Mouse (Mus musculus) CD4-positive helper T cell, adult 2 months (primary cell): Measurements from ENCODE around the gene Sdhc.
"Not testable (repeated sequence)": the region's sequence is repeated elsewhere in the genome, so short reads cannot be mapped to it uniquely, and the experiment has no call there.

ENCODE experiments used
- DNase-seq: peaks from one replicate; pipeline ENCODE4 v3.0.0-alpha.2; 2012; ENCODE audit warnings: low read depth, missing footprints, low spot score

Gene Sdhc

DNA sequence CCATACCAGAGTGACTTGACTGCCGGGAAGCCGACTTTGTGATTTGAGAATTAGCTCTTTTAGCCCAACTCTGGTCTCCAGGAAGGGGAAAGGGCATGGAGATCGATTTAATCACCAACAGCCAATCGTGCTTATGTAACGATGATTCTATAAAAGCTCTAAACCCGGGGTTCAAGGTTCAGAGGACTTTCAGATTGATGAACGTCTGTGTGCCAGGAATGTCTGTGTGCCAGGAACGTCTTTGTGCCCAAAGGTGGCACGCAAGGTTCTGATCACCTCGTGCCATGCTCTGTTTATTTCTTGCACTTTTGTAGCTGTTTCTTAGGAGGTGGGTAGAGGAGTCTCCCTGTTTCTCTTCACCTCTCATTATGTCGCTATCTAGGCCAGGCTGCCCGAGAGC is 18.5 kb upstream of the Sdhc start:
- no peak for DNase-seq

- DNase-seq = no peak
Observed at GRCm38 (mm10) chr1:171165629-171166345, 15.4 kb upstream of the Sdhc start.

DNA sequence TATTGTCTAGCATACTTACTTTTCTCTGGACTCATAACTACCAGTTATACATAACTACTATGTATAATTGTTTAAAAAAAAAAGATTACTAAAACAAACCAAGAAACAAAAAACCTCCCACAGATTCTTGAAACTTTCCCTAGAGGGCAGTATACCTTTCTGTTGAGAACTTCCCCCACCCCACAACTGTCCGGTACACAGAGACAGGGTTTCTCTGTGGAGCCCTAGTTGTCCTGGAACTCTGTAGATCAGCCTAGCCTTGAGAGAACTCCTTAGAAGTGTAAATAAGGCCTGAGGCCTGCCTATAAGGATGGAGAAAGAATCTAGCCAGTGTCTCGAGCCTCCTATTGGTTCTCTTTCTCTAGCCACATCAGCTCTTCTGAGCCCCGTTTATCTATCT is 13.9 kb upstream of the Sdhc start:
- no peak for DNase-seq

DNA sequence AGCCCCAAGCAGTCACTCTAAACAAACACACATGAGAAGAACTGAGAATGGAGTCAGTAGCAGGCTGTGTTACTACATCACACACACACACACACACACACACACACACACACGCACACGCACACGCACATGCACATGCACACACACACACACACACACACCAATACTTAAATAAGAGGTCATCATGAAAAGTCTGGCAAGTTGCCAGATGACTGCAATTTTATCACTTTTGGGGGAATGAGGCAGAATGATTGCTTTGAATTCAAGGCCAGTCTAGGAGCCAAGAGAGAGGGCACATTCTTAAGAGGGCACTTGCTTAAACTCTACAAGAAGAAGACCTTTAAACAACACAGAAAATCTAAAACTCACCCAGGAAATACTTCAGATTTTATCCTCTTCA is 12.1 kb upstream of the Sdhc start:
- DNase-seq = no peak

- DNase-seq = no peak
Observed at GRCm38 (mm10) chr1:171159485-171159975, 9.1 kb upstream of the Sdhc start.

GRCm38 (mm10) chr1:171157965-171158364 is 7.6 kb upstream of the Sdhc start:
- no peak for DNase-seq

GRCm38 (mm10) chr1:171156644-171157043 is 6.2 kb upstream of the Sdhc start:
- DNase-seq = no peak

DNA sequence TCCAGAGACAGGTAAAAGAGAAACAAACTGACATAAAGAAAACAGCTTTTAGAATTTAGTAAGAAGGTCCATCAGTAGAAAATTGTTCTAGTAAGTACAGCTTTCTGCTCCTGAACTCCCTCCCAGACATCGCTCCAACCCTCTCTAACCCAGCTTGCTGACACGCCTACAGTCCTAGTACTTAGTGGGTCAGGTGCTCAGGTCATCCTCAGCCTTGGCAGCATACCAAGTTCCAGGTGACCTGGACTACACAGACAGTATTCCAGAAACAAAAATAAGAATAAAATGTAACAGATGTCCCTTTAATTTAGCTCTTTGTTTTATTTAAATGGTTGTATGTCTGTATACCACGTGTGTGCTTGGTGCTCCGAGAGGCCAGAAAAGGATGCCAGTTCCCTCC is 1.6 kb upstream of the Sdhc start:
- no peak for DNase-seq

DNA sequence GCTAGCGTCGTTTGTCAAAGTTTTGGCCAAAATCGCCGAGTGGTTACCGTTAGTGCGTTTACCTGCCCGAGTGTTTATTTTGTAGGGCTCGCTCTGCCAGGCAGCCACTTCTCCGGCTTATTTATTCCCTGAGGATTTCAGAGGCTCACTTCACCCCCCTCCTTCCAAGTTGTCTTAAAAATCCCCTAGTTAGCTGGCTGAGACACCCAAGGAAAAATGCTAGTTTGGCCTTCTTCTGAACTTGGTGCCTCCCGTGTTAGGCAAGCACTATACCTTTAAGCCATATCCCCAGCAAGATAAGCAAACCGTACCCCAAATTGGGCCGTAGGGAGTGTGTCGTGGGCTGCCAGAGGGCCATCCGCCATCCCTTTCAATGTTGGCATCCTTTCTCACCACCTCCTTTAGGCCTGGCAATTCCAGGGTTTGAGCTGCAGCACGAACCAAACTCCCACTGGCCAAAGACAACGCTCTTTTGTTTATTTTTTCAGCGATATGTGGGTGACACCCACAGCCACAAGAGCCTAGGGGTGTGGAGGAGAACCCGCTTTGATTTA is 512 bp upstream of the Sdhc start:
- DNase-seq = no peak

GRCm38 (mm10) chr1:171142981-171143380 is 7.4 kb downstream of the Sdhc start:
- DNase-seq = not testable (repeated sequence)

- not testable (repeated sequence) for DNase-seq
Observed at GRCm38 (mm10) chr1:171137486-171138155, 12.8 kb downstream of the Sdhc start.

DNA sequence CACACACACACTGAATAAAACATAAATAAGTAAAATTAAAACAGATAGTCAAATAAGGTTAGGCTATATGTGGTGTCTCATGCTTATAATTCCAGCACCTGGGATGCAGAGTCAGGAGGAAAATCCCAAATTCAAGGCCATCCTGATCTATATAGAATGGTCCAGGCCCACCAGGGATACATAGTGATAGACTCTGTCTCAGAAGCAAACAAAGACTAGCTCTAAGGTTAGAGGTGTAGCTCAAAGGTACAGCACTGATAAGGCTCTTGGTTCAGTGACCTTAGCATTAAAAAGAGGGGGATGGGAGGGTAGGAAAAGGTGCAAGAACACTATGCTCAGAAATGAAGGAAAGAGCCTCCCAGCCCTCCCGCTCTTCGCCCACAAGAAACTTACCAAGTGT is 14.8 kb downstream of the Sdhc start:
- no peak for DNase-seq

DNA sequence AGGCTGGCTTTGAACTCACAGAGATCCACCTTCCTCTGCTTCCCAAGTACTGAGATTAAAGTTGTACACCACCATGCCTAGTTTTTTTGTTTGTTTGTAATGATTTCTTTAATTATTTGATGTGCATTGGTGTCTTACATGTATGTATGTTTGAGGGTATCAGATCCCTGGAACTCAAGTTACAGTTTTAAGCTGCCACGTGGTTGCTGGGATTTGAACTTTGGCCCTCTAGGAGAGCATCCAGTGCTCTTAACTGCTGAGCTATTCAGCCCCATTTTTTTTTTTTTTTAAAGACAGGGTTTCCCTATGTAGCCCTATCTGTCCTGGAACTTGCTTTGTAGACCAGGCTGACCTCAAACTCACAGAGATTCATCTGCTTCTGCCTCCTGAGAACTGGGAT is 19.4 kb downstream of the Sdhc start:
- DNase-seq = no peak

DNA sequence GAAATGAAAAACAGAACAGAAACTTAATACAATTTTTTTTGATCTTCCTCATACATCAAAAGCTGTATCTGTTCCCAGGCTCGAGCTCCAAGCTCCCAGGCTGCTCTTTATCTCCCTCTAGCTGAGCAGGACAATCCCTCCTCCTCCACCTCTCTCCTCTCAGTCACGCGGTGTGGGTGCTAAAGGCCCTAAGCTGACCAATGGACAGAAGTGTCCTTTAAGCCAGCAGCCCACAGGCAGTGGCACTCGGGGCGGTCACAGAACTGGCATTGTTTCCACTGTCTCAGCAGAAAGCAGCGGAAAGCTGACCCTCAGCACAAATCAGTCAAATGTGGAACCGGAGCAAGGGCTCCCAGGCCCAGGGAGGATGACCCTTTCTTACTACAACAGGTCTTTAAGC is 21.2 kb downstream of the Sdhc start:
- DNase-seq = no peak

GRCm38 (mm10) chr1:171124398-171124797 is 26.0 kb downstream of the Sdhc start:
- DNase-seq = no peak

GRCm38 (mm10) chr1:171122932-171123331 is 27.5 kb downstream of the Sdhc start:
- peak; percentile 66 for DNase-seq

DNA sequence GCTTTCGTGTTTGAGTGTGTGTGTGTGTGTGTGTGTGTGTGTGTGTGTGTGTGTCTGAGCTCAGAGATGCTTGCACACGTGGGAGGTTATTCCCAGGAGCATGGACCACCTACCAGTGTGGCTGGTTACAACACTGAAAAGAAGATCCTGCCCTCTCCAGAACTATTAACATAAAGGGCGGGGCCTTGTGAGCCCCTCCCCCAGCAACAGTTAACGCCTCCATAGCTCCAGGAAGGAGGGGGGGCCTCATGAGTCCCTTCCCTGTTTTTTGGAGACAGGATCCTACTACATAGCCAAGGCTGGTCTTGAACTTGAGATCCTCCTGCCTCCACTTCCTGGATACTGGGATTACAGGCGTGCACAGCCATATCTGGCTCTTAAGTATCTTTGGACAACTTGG is 28.6 kb downstream of the Sdhc start:
- no peak for DNase-seq

DNA sequence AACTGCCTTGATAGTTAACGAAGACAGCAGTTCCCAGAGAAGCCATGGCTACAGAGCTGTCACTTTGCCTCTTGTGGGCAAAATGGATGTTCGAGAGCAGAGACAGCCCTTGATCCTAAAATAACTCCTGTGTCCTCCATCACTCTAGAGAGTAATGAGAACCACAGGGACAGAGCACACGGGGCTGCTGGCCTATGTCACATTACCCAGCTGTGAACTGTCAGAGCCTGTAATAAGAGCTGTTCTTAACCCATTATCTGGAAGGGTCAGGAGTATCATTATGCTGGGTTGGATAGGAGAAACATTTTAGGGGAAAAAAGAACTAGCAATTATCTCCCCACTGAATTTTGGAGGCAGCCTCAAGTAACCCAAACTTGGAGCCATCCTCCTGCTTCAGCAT is 29.5 kb downstream of the Sdhc start:
- DNase-seq = no peak

- DNase-seq = no peak
Observed at GRCm38 (mm10) chr1:171119405-171119804, 31.0 kb downstream of the Sdhc start.

DNA sequence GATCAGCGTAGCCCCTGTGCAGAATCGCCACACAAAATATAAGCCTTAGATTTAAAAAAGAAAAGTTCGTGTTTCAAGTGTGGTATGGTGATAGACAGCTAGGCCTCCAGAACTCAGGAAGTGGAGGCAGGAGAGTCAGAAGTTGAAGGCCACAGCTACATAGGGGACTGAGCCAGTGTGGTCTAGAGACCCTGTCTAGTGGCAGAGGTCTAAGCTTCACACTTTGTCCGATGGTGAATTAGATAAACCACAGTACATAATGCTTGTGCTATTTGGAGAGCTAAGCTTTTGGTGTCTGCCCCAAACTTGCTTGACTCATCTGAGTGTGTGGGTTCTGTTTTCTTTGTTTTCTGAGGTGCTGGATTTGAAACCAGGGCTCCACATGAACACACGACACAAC is 31.4 kb downstream of the Sdhc start:
- DNase-seq = no peak

DNA sequence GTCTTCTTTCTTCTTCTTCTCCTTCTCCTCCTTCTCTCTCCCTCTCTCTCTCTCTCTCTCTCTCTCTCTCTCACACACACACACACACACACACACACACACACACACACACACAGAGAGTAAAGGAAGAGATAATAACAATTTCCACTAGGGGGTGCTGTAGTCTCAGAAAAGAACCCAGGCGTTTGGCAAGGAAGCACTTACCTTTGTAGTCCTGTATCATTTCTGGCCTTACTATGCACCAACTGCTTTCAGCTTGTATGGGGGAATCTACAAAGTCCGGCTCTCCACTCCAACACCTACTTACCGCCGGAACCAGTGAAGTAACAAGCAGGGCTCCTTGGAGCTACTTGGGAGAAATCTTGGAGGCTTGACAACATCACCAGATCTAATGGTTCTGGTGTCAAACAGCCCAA is 32.1 kb downstream of the Sdhc start:
- DNase-seq = peak; percentile 86

DNA sequence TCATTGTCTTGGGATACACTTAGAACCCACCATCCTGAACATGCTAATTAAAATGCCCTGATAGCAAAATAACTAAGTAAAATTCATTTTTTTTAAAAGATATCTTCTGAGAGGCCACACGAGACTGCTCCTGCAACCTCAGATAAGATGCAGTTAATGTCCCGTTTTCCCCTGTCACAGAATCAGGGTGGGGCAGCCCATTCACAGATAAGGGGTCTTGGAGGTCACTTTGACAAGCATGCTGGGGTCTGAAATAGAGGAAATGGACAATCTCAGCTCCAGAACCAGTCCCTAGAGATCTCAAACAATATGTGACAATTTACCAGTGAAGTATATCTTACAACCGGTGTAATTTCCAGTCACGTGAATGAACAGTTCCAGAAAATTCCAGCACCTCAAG is 34.1 kb downstream of the Sdhc start:
- no peak for DNase-seq

GRCm38 (mm10) chr1:171113873-171114299 is 36.5 kb downstream of the Sdhc start, which contains the start of gene Cfap126:
Cfap126 (plus strand) TSS chr1:171113918.
- DNase-seq = peak; percentile 66
